ENCODE assay signal across 26 mouse cellular contexts in the genomic region with DNA sequence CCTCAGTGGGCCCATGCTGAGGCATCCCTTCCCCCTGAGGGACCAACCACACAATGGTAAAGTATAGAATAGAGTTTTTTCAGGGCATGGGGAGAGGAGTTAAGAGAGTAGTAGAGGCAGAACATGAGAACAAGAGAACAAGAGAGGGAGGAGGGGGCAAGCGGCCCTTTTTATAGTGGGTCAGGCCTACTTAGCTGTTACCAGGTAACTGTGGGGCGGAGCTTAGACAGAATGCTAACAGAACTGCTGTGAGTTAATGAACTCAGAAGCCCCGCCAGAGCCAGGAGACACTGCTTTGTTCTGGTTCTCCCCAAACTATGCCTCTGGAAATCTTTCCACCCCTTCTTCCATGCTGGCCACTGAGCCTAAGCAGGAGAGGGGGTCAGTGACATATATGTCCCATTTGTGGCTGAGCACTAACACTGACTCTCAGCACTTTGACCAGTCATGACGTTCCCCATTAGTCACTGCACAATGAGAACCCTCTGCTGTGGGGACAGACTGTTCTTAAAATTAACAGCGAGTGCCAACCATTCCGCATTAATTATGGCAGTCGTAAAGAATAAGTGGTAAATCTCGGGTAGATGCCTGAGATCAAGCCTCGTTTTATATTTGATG.
DNase-seq lines count a peak whose midpoint lies in the region; ATAC-seq and TF ChIP-seq lines count a peak whose summit lies in the region.
"Had no signal": no experiment of that assay in that cellular context is flagged by ENCODE, and none has a peak within 500 bp of the region (broad histone marks: within the 10 kb centered on the region; RNA-seq: fewer than 3 reads in every experiment).

No protein-coding gene starts in this region.

- no peaks in the 10 kb centered on the region for H3K9me3 ChIP-seq in forebrain, embryonic 14.5 days (replicated peaks; ENCODE audit: control insufficient read depth, low read length)
- H3K9me3 ChIP-seq in forebrain, postnatal 0 days (ENCODE audit: low read length): no peaks in the 10 kb centered on the region
- H3K9me3 ChIP-seq in midbrain, embryonic 11.5 days (ENCODE audit: control insufficient read depth, low read length): no peaks in the 10 kb centered on the region
- H3K9me3 ChIP-seq in midbrain, embryonic 16.5 days (replicated peaks; ENCODE audit: control insufficient read depth, low read length, poor library complexity, severe bottlenecking): no peaks in the 10 kb centered on the region
- no peaks in the 10 kb centered on the region for H3K9me3 ChIP-seq in kidney, postnatal 0 days (replicated peaks; ENCODE audit: low read length)
- H3K9me3 ChIP-seq: forebrain, embryonic 10.5 days; heart, embryonic 13.5 days; hindbrain, embryonic 13.5 days; liver, embryonic 15.5 days; lung, embryonic 15.5 days had no signal

- no peak overlapping the region for H3K4me2 ChIP-seq in forebrain, embryonic 14.5 days (ENCODE audit: low read length)
- no peak overlapping the region for H3K4me2 ChIP-seq in forebrain, postnatal 0 days (ENCODE audit: low read depth)
- H3K4me2 ChIP-seq in midbrain, embryonic 11.5 days: no peak overlapping the region
- H3K4me2 ChIP-seq in midbrain, embryonic 16.5 days (ENCODE audit: low read length): no peak overlapping the region
- H3K4me2 ChIP-seq in kidney, postnatal 0 days (ENCODE audit: low read length): no peak overlapping the region
- H3K4me2 ChIP-seq: heart, embryonic 13.5 days; hindbrain, embryonic 13.5 days; liver, embryonic 15.5 days; lung, embryonic 15.5 days had no signal

- 22% methylated on average over 9 of the region's 9 CpGs for WGBS in forebrain, embryonic 14.5 days
- WGBS in forebrain, postnatal 0 days: 21% methylated on average over 9 of the region's 9 CpGs
- WGBS in midbrain, embryonic 11.5 days: 69% methylated on average over 9 of the region's 9 CpGs
- WGBS in midbrain, embryonic 16.5 days: 61% methylated on average over 9 of the region's 9 CpGs
- 19% methylated on average over 9 of the region's 9 CpGs for WGBS in kidney, postnatal 0 days

- H3K36me3 ChIP-seq in forebrain, embryonic 14.5 days (ENCODE audit: control insufficient read depth, insufficient read depth, low read length): no peaks in the 10 kb centered on the region
- H3K36me3 ChIP-seq in forebrain, postnatal 0 days (ENCODE audit: insufficient read depth): no peaks in the 10 kb centered on the region
- H3K36me3 ChIP-seq in midbrain, embryonic 11.5 days (ENCODE audit: control insufficient read depth, insufficient read depth, low read length): no peaks in the 10 kb centered on the region
- no peaks in the 10 kb centered on the region for H3K36me3 ChIP-seq in midbrain, embryonic 16.5 days (ENCODE audit: control insufficient read depth, insufficient read depth, low read length)
- H3K36me3 ChIP-seq in kidney, postnatal 0 days (ENCODE audit: insufficient read depth, low read length): no peaks in the 10 kb centered on the region
- H3K36me3 ChIP-seq: forebrain, embryonic 10.5 days; heart, embryonic 13.5 days; hindbrain, embryonic 13.5 days; liver, embryonic 15.5 days; lung, embryonic 15.5 days had no signal

- ATAC-seq in forebrain, embryonic 14.5 days: no peak
- ATAC-seq in forebrain, postnatal 0 days: no peak
- no peak for ATAC-seq in midbrain, embryonic 11.5 days (ENCODE audit: low FRiP score)
- ATAC-seq in midbrain, embryonic 16.5 days: no peak
- ATAC-seq in kidney, postnatal 0 days (replicated peaks; ENCODE audit: low FRiP score, low read depth): peak; percentile 54
- ATAC-seq in activated CD4-positive, CD25-positive, alpha-beta regulatory T cell, adult 4 months: no peak
- ATAC-seq: CD4-positive, CD25-positive, alpha-beta regulatory T cell, adult 4 months; inflammation-experienced regulatory T-cells, adult 6 months; Patski had no signal

- DNase-seq in forebrain, embryonic 14.5 days (ENCODE audit: low spot score): peak; percentile 20
- no peak for DNase-seq in forebrain, postnatal 0 days
- DNase-seq in midbrain, embryonic 11.5 days (ENCODE audit: low spot score, missing footprints): peak; percentile 79
- DNase-seq in kidney, postnatal 0 days (ENCODE audit: low spot score): peak; percentile 26
- DNase-seq in MN1 (ENCODE audit: low spot score): no peak
- DNase-seq: adrenal gland, postnatal 10 days; cerebellum, adult 9-11 months; gastrocnemius, postnatal 14 days; heart, adult 2 months; liver; lung, postnatal 36 days; midbrain, embryonic 14.5 days; right cerebral cortex, postnatal 4 days; thymus, postnatal 14 days had no signal

- TF ChIP-seq CTCF in forebrain, postnatal 0 days (IDR thresholded peaks at IDR 0.05; ENCODE audit: low read depth): no peak
- TF ChIP-seq CTCF in kidney, postnatal 0 days (IDR thresholded peaks at IDR 0.05; ENCODE audit: low read depth): no peak

- no peaks in the 10 kb centered on the region for H3K27me3 ChIP-seq in forebrain, embryonic 14.5 days (replicated peaks; ENCODE audit: control insufficient read depth, insufficient read depth, low read length)
- H3K27me3 ChIP-seq in forebrain, postnatal 0 days (ENCODE audit: insufficient read depth, low read length): no peaks in the 10 kb centered on the region
- no peaks in the 10 kb centered on the region for H3K27me3 ChIP-seq in midbrain, embryonic 11.5 days (ENCODE audit: control insufficient read depth, insufficient read depth, low read length)
- no peaks in the 10 kb centered on the region for H3K27me3 ChIP-seq in midbrain, embryonic 16.5 days (ENCODE audit: control insufficient read depth, insufficient read depth, low read depth, low read length)
- H3K27me3 ChIP-seq in kidney, postnatal 0 days (ENCODE audit: insufficient read depth, low read length): no peaks in the 10 kb centered on the region
- H3K27me3 ChIP-seq: heart, embryonic 13.5 days; hindbrain, embryonic 13.5 days; liver, embryonic 15.5 days; lung, embryonic 15.5 days; megakaryocyte, embryonic 14.5 days had no signal

- no peak overlapping the region; the same call in 1 of the 2 replicates for H3K27ac ChIP-seq in forebrain, embryonic 14.5 days (ENCODE audit: low read depth, low read length)
- no peak overlapping the region for H3K27ac ChIP-seq in forebrain, postnatal 0 days (ENCODE audit: low read depth, low read length)
- no peak overlapping the region for H3K27ac ChIP-seq in midbrain, embryonic 11.5 days (ENCODE audit: low read depth, low read length)
- no peak overlapping the region for H3K27ac ChIP-seq in midbrain, embryonic 16.5 days (ENCODE audit: low read length)
- no peak overlapping the region for H3K27ac ChIP-seq in kidney, postnatal 0 days
- H3K27ac ChIP-seq: forebrain, embryonic 10.5 days; heart, adult 2 months; heart, embryonic 13.5 days; hindbrain, embryonic 13.5 days; left cerebral cortex, adult 2 months; liver, embryonic 15.5 days; lung, embryonic 15.5 days had no signal

- no peak overlapping the region for H3K9ac ChIP-seq in forebrain, embryonic 14.5 days (ENCODE audit: low read length)
- H3K9ac ChIP-seq in forebrain, postnatal 0 days: no peak overlapping the region
- H3K9ac ChIP-seq in midbrain, embryonic 11.5 days (ENCODE audit: low read length): no peak overlapping the region
- no peak overlapping the region for H3K9ac ChIP-seq in midbrain, embryonic 16.5 days (ENCODE audit: low read depth, low read length)
- no peak overlapping the region for H3K9ac ChIP-seq in kidney, postnatal 0 days (ENCODE audit: low read depth, low read length)
- H3K9ac ChIP-seq: heart, embryonic 13.5 days; hindbrain, embryonic 13.5 days; liver, embryonic 15.5 days; lung, embryonic 15.5 days had no signal

- H3K4me3 ChIP-seq in forebrain, embryonic 14.5 days (ENCODE audit: low read depth, low read length): no peak overlapping the region
- no peak overlapping the region for H3K4me3 ChIP-seq in forebrain, postnatal 0 days (ENCODE audit: low read depth, low read length)
- H3K4me3 ChIP-seq in midbrain, embryonic 11.5 days (ENCODE audit: low read depth, low read length): no peak overlapping the region
- H3K4me3 ChIP-seq in midbrain, embryonic 16.5 days (ENCODE audit: low read depth, low read length): no peak overlapping the region
- no peak overlapping the region for H3K4me3 ChIP-seq in kidney, postnatal 0 days (replicated peaks; ENCODE audit: low read depth, low read length)
- H3K4me3 ChIP-seq: forebrain, embryonic 10.5 days; heart, adult 2 months; heart, embryonic 13.5 days; hindbrain, embryonic 13.5 days; left cerebral cortex, adult 2 months; liver, embryonic 15.5 days; lung, embryonic 15.5 days; megakaryocyte, embryonic 14.5 days had no signal

- peaks cover 5% of the 10 kb centered on the region; the same call in 1 of the 2 replicates for H3K4me1 ChIP-seq in forebrain, embryonic 14.5 days (ENCODE audit: control insufficient read depth, insufficient read depth, low read length)
- no peaks in the 10 kb centered on the region for H3K4me1 ChIP-seq in forebrain, postnatal 0 days (ENCODE audit: insufficient read depth)
- no peaks in the 10 kb centered on the region for H3K4me1 ChIP-seq in midbrain, embryonic 11.5 days (ENCODE audit: control insufficient read depth, insufficient read depth, low read length)
- no peaks in the 10 kb centered on the region for H3K4me1 ChIP-seq in midbrain, embryonic 16.5 days (ENCODE audit: control insufficient read depth, insufficient read depth, low read length)
- no peaks in the 10 kb centered on the region for H3K4me1 ChIP-seq in kidney, postnatal 0 days (replicated peaks; ENCODE audit: insufficient read depth, low read length)
- H3K4me1 ChIP-seq: heart, embryonic 13.5 days; hindbrain, embryonic 13.5 days; liver, embryonic 15.5 days; lung, embryonic 15.5 days; megakaryocyte, embryonic 14.5 days had no signal

Comparison
In these comparisons a context has a peak if more than half of its experiments do, and no peak if none do; other contexts are left out.
1. DNase-seq: peak in forebrain, embryonic 14.5 days (single experiment), midbrain, embryonic 11.5 days (single experiment) and kidney, postnatal 0 days (single experiment); none in forebrain, postnatal 0 days (single experiment) and MN1 (single experiment).